Mouse (Mus musculus): ENCODE data around the gene Setd3. TPM values are rescaled to one million over a fixed set of nuclear protein-coding genes. Genes with fewer than 3 reads are reported as not detected.
A peak's percentile ranks its signal among the peaks of the same experiment; 100 is the strongest.
"Not testable (repeated sequence)": the region's sequence is repeated elsewhere in the genome, so short reads cannot be mapped to it uniquely, and the experiment has no call there.

The Setd3 gene
- polyA plus RNA-seq, 1 experiment, result 51.0 TPM

DNA sequence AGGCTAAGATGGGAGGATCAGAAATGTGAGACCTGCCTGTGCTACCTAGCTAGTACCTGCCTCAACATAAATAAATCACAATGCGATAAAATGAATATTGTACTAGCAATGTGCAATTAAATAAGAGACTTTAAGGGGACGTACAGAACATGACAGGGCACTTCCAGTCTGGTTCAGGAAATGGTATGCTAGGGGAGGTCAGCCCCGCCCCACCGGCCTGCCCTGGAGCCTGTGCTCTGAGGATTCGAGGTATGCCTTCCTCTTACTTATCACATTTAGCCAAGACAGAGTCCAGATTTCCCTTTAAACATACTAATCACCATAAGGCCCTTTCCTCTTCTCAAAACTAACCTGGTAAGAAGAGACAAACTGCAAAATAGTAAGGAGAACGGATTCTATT, 58.7 kb downstream of the Setd3 start:
- Histone ChIP-seq H3K4me3 (replicated peaks; ENCODE audit: control insufficient read depth, low read depth, low read length) (no peak overlapping the region), H3K27ac (ENCODE audit: control insufficient read depth, insufficient read depth, low read depth, low read length, poor library complexity) (no peak overlapping the region), H3K4me1 (ENCODE audit: control insufficient read depth, insufficient read depth, low read length) (no peaks in the 10 kb centered on the region)
- WGBS, result 49% methylated on average over 6 of the region's 6 CpGs
- TF ChIP-seq CTCF (IDR thresholded peaks at IDR 0.05; ENCODE audit: control insufficient read depth, insufficient read depth, low read length), result no peak
- no peak for TF ChIP-seq POLR2A (IDR thresholded peaks at IDR 0.05; ENCODE audit: borderline replicate concordance, control insufficient read depth, low read depth, low read length)

- whole genome bisulfite sequencing, result 85% methylated on average over 9 of the region's 9 CpGs
- Histone ChIP-seq H3K4me3 (replicated peaks; ENCODE audit: control insufficient read depth, low read depth, low read length) (no peak overlapping the region), H3K4me1 (ENCODE audit: control insufficient read depth, insufficient read depth, low read length) (no peaks in the 10 kb centered on the region), H3K27ac (ENCODE audit: control insufficient read depth, insufficient read depth, low read depth, low read length, poor library complexity) (no peak overlapping the region)
- TF ChIP-seq CTCF (IDR thresholded peaks at IDR 0.05; ENCODE audit: control insufficient read depth, insufficient read depth, low read length), result peak; percentile 7; the same call in 1 of the 2 replicates
- TF ChIP-seq POLR2A (IDR thresholded peaks at IDR 0.05; ENCODE audit: borderline replicate concordance, control insufficient read depth, low read depth, low read length), result no peak
Measured at GRCm38 (mm10) chr12:108119930-108120329, 59.2 kb downstream of the Setd3 start.

- 82% methylated on average over 19 of the region's 19 CpGs for WGBS
- Histone ChIP-seq H3K4me3 (replicated peaks; ENCODE audit: control insufficient read depth, low read depth, low read length) (no peak overlapping the region), H3K4me1 (ENCODE audit: control insufficient read depth, insufficient read depth, low read length) (no peaks in the 10 kb centered on the region), H3K27ac (ENCODE audit: control insufficient read depth, insufficient read depth, low read depth, low read length, poor library complexity) (no peak overlapping the region)
- TF ChIP-seq POLR2A (IDR thresholded peaks at IDR 0.05; ENCODE audit: borderline replicate concordance, control insufficient read depth, low read depth, low read length) (no peak), CTCF (IDR thresholded peaks at IDR 0.05; ENCODE audit: control insufficient read depth, insufficient read depth, low read length) (no peak)
Measured at GRCm38 (mm10) chr12:108118902-108119531, 60.1 kb downstream of the Setd3 start.

- WGBS, result 90% methylated on average over 10 of the region's 10 CpGs
- TF ChIP-seq POLR2A (IDR thresholded peaks at IDR 0.05; ENCODE audit: borderline replicate concordance, control insufficient read depth, low read depth, low read length), result no peak
- TF ChIP-seq CTCF (IDR thresholded peaks at IDR 0.05; ENCODE audit: control insufficient read depth, insufficient read depth, low read length), result no peak
- Histone ChIP-seq H3K4me3 (replicated peaks; ENCODE audit: control insufficient read depth, low read depth, low read length) (no peak overlapping the region), H3K4me1 (ENCODE audit: control insufficient read depth, insufficient read depth, low read length) (no peaks in the 10 kb centered on the region), H3K27ac (ENCODE audit: control insufficient read depth, insufficient read depth, low read depth, low read length, poor library complexity) (no peak overlapping the region)
Measured at GRCm38 (mm10) chr12:108118503-108118901, 60.6 kb downstream of the Setd3 start.

- WGBS, result 87% methylated on average over 12 of the region's 12 CpGs
Measured at GRCm38 (mm10) chr12:108111191-108111590, 67.9 kb downstream of the Setd3 start.

DNA sequence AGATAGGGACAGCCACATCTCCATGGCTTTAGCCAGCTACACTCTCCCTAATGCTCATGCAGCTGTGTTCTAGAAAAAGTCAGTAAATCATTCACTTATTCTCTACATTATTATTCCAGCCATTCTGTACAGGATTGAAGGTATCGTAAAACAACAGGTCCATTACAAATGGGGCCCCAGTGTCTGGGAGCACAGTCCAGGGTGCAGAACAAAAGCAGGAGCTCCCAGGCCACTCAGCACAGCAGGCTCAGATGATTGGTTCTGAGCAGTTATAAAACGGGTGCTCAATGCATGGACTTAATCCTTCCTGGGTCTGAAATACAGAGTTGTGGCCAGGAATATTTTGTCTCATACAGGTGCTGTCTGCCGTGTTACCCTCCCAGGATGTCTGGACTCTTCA, 68.4 kb downstream of the Setd3 start:
- H3K4me3 ChIP-seq (replicated peaks; ENCODE audit: control insufficient read depth, low read depth, low read length), result no peak overlapping the region
- TF ChIP-seq POLR2A (IDR thresholded peaks at IDR 0.05; ENCODE audit: borderline replicate concordance, control insufficient read depth, low read depth, low read length), result no peak
- TF ChIP-seq CTCF (IDR thresholded peaks at IDR 0.05; ENCODE audit: control insufficient read depth, insufficient read depth, low read length), result no peak
- H3K27ac ChIP-seq (ENCODE audit: control insufficient read depth, insufficient read depth, low read depth, low read length, poor library complexity), result no peak overlapping the region
- no peaks in the 10 kb centered on the region for H3K4me1 ChIP-seq (ENCODE audit: control insufficient read depth, insufficient read depth, low read length)
- WGBS, result 86% methylated on average over 3 of the region's 3 CpGs

More at GRCm38 (mm10) chr12:108111191-108111590, 67.9 kb downstream of the Setd3 start:
- no peak for TF ChIP-seq POLR2A (IDR thresholded peaks at IDR 0.05; ENCODE audit: borderline replicate concordance, control insufficient read depth, low read depth, low read length)
- no peak overlapping the region for H3K27ac ChIP-seq (ENCODE audit: control insufficient read depth, insufficient read depth, low read depth, low read length, poor library complexity)
- no peak overlapping the region for H3K4me3 ChIP-seq (replicated peaks; ENCODE audit: control insufficient read depth, low read depth, low read length)
- H3K4me1 ChIP-seq (ENCODE audit: control insufficient read depth, insufficient read depth, low read length), result no peaks in the 10 kb centered on the region

DNA sequence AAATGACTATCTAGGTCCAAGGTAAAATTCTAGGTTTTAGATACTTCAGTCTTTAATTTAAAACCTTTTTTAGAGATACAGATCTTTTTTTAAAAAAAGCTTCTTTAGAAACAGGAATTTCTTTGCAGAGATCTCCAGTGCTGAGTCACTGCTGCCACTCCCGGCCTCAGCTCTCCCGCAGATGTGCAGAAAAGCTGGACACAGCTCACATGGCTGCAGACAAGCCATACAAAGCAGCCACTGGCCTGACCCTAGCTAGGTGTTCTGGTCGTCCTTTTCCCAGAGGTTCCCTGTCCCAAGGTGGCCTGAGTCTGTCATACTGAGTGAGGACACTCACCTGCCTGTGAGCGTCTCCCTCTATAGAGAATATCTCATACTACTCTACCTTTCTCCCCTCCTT, 69.4 kb downstream of the Setd3 start:
- no peak for TF ChIP-seq CTCF (IDR thresholded peaks at IDR 0.05; ENCODE audit: control insufficient read depth, insufficient read depth, low read length)
- no peak for TF ChIP-seq POLR2A (IDR thresholded peaks at IDR 0.05; ENCODE audit: borderline replicate concordance, control insufficient read depth, low read depth, low read length)
- WGBS, result 65% methylated on average over 4 of the region's 4 CpGs
- H3K4me1 ChIP-seq (ENCODE audit: control insufficient read depth, insufficient read depth, low read length), result no peaks in the 10 kb centered on the region
- H3K4me3 ChIP-seq (replicated peaks; ENCODE audit: control insufficient read depth, low read depth, low read length), result no peak overlapping the region
- H3K27ac ChIP-seq (ENCODE audit: control insufficient read depth, insufficient read depth, low read depth, low read length, poor library complexity), result no peak overlapping the region

GRCm38 (mm10) chr12:108108591-108108990, 70.5 kb downstream of the Setd3 start:
- not testable (repeated sequence) for H3K4me1 ChIP-seq (ENCODE audit: control insufficient read depth, insufficient read depth, low read length); H3K4me3 ChIP-seq (replicated peaks; ENCODE audit: control insufficient read depth, low read depth, low read length); H3K27ac ChIP-seq (ENCODE audit: control insufficient read depth, insufficient read depth, low read depth, low read length, poor library complexity)
- 95% methylated on average over 7 of the region's 7 CpGs for WGBS

DNA sequence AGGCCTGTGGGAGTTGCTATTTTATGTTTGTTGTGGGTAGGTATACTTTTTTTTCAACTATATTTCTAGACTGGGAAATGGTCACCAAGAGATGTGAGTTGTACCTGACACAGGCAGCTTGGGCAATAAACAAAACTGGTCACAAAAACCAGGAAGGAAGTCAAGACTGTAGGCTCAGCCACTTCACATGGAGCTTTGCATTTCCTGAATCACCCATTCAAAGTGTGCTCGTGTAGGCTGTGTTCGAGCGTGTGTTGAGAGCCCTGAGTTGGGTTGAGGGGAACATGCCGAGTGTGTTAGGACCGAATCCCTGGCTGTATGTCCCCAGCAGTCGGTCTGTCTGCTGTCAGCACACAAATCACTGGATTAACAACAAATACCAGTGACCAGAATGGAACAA, 75.8 kb downstream of the Setd3 start:
- under 1% methylated on average over 6 of the region's 6 CpGs for WGBS
- Histone ChIP-seq H3K27ac (ENCODE audit: control insufficient read depth, insufficient read depth, low read depth, low read length, poor library complexity) (no peak overlapping the region), H3K4me3 (replicated peaks; ENCODE audit: control insufficient read depth, low read depth, low read length) (no peak overlapping the region), H3K4me1 (ENCODE audit: control insufficient read depth, insufficient read depth, low read length) (no peaks in the 10 kb centered on the region; the same call in 1 of the 2 replicates)
- TF ChIP-seq POLR2A (IDR thresholded peaks at IDR 0.05; ENCODE audit: borderline replicate concordance, control insufficient read depth, low read depth, low read length), result no peak
- no peak for TF ChIP-seq CTCF (IDR thresholded peaks at IDR 0.05; ENCODE audit: control insufficient read depth, insufficient read depth, low read length)

Data from bone marrow, adult 2 months (tissue).